Mouse (Mus musculus) thymus, adult 2 months (tissue): ENCODE measurements around the gene Lpo. TPM values are rescaled to one million over a fixed set of nuclear protein-coding genes. Genes with fewer than 3 reads are reported as not detected.

Experiments used
- DNase-seq: peaks from one replicate; pipeline ENCODE4 v3.0.0; 2021
- H3K27ac ChIP-seq: fragments of 200-500 bp; 2 replicates; pipeline ENCODE4 v1.5.1; 2012; ENCODE audit warnings: low read length, control low read depth; ENCODE audit not compliant: control insufficient read depth, insufficient read depth
- H3K27me3 ChIP-seq: fragments of 200-500 bp; 2 replicates; pipeline ENCODE4 v1.6.1; 2012; ENCODE audit warnings: mild to moderate bottlenecking, low read length, moderate library complexity, mixed read lengths; ENCODE audit not compliant: control insufficient read depth, insufficient read depth
- H3K36me3 ChIP-seq: fragments of 200-500 bp; 2 replicates; pipeline ENCODE4 v1.6.1; 2012; ENCODE audit warnings: mild to moderate bottlenecking, low read length, moderate library complexity; ENCODE audit not compliant: control insufficient read depth, insufficient read depth
- H3K4me1 ChIP-seq: fragments of 200-500 bp; replicated peaks from 2 replicates; pipeline ENCODE4 v1.6.1; 2012; ENCODE audit warnings: low read length; ENCODE audit not compliant: control insufficient read depth, insufficient read depth
- H3K4me3 ChIP-seq: fragments of 200-500 bp; 2 replicates; pipeline ENCODE4 v1.5.1; 2012; ENCODE audit warnings: mild to moderate bottlenecking, low read length, control low read depth, moderate library complexity; ENCODE audit not compliant: control insufficient read depth, insufficient read depth
- CTCF ChIP-seq: fragments of 200-500 bp; IDR thresholded peaks from 2 replicates; pipeline ENCODE4 v1.5.1; 2012; ENCODE audit warnings: mild to moderate bottlenecking, control low read depth, low read length, moderate library complexity, borderline replicate concordance; ENCODE audit not compliant: control insufficient read depth, poor library complexity, insufficient read depth; ENCODE audit errors: extremely low read depth
- POLR2A ChIP-seq: fragments of 200-500 bp; IDR thresholded peaks from 2 replicates; pipeline ENCODE4 v1.6.1; 2012; ENCODE audit warnings: mild to moderate bottlenecking, low read length, control low read depth, moderate library complexity; ENCODE audit not compliant: control insufficient read depth, poor library complexity, insufficient read depth; ENCODE audit errors: extremely low read depth
- WGBS: fragments of 180-500 bp; shearing (Covaris S2); methylation state at CpG from one replicate; pipeline ENCODE4 v1.1.7; 2018; 5-methylcytosine and 5-hydroxymethylcytosine counted together
- polyA plus RNA-seq: library from polyadenylated mRNA; depleted of rRNA; stranded (reverse); fragments of >200 nt; gene quantifications from 2 replicates; pipeline ENCODE4 v1.2.3, GENCODE M21; 2012

The Lpo gene
- polyA plus RNA-seq, 1 experiment, result 10.1 TPM

DNA sequence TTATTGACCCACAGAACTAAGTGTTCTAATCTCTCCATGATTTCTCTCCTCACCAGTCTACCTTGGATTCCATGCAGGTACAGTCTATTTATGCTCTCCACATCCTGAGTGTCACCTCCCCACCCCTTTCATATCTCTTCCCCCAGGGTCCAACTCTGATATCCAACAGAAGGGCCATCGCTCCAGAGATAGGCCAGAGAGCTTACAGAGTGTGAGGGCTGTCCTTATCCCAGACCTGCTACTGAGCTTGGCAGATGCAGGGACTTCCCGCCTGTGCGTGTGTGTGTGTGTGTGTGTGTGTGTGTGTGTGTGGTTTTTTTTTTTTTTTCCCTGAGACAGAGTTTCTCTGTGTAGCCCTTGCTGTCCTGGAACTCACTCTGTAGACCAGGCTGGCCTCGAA, 59.3 kb downstream of the Lpo start:
- H3K27me3 ChIP-seq, result peaks cover 10% of the 10 kb centered on the region
- TF ChIP-seq CTCF, result no peak
- no peak for TF ChIP-seq POLR2A
- no peak overlapping the region for H3K4me3 ChIP-seq
- 89% methylated on average over 4 of the region's 4 CpGs for WGBS
- H3K27ac ChIP-seq, result no peak overlapping the region
- DNase-seq, result no peak
- peaks cover 9% of the 10 kb centered on the region for H3K4me1 ChIP-seq
- no peaks in the 10 kb centered on the region for H3K36me3 ChIP-seq

DNA sequence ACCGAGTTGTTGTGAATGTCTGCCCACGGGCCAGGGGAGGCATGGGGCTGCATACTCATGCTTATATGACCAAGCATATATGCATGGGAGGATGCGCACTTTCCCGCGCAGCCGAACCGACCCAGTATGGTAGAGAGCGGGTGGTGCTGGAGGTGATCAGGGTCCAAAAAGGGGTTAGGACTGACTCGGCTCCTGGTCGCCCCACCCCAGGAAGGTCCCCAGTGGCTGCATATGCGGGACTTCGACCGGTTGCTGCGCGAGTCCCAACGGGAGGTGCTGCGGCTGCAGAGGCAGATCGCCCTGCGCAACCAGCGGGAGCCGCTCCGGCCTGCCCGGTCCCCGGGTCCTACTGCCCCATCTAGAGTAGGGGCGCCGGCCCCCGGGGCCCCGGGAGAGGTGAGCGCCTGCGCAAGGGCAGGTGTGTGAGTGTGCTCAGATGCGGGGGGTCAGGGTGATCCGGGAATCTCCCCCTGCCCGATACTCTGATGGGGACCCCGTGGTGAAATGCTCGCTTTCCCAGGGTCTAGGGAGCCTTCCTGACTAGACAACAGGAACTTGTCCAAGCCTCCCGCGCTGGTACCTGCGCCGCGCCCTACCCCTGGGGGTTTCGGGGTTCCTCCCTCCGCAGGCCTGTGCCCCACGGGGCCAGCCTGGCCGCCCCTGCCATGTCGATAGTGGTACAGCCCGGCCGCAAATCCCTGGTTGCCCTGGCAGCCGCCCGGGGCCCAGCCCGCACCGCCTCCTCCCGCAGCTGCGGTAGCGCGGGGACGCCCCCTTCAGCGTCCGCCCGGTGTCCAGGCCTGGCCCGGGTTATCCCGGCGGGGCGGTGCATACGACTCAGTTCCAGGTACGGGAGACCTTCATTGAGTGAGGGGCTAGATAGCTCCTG, 63.9 kb downstream of the Lpo start:
- Histone ChIP-seq H3K4me3 (peak overlapping the region; percentile 8), H3K27me3 (peaks cover 15% of the 10 kb centered on the region), H3K27ac (no peak overlapping the region), H3K4me1 (peaks cover 38% of the 10 kb centered on the region), H3K36me3 (no peaks in the 10 kb centered on the region)
- TF ChIP-seq POLR2A (no peak), CTCF (no peak)
- DNase-seq, result no peak
- 4% methylated on average over 65 of the region's 65 CpGs for WGBS

GRCm38 (mm10) chr11:87763511-87763987, 64.5 kb downstream of the Lpo start:
- peaks cover 1% of the 10 kb centered on the region for H3K36me3 ChIP-seq
- 42% methylated on average over 17 of the region's 17 CpGs for WGBS
- TF ChIP-seq CTCF (no peak), POLR2A (no peak)
- H3K4me3 ChIP-seq, result peak overlapping the region; percentile 0; the same call in 1 of the 2 replicates
- H3K4me1 ChIP-seq, result peaks cover 38% of the 10 kb centered on the region
- no peak overlapping the region for H3K27ac ChIP-seq
- H3K27me3 ChIP-seq, result peaks cover 15% of the 10 kb centered on the region
- DNase-seq, result no peak

- TF ChIP-seq POLR2A (no peak), CTCF (no peak)
- DNase-seq, result no peak
- Histone ChIP-seq H3K27me3 (peaks cover 15% of the 10 kb centered on the region), H3K4me1 (peaks cover 38% of the 10 kb centered on the region), H3K4me3 (no peak overlapping the region), H3K36me3 (peaks cover 8% of the 10 kb centered on the region), H3K27ac (no peak overlapping the region)
- 83% methylated on average over 12 of the region's 12 CpGs for WGBS
These were observed 65.2 kb downstream of the Lpo start for GRCm38 (mm10) chr11:87762702-87763385.

- no peak for DNase-seq
- 87% methylated on average over 14 of the region's 14 CpGs for WGBS
- peaks cover 38% of the 10 kb centered on the region for H3K4me1 ChIP-seq
- TF ChIP-seq CTCF (no peak), POLR2A (no peak)
- H3K27me3 ChIP-seq, result peaks cover 15% of the 10 kb centered on the region
- peaks cover 16% of the 10 kb centered on the region for H3K36me3 ChIP-seq
- no peak overlapping the region for H3K4me3 ChIP-seq
- no peak overlapping the region for H3K27ac ChIP-seq
These were observed 66.0 kb downstream of the Lpo start for GRCm38 (mm10) chr11:87761806-87762701.

DNA sequence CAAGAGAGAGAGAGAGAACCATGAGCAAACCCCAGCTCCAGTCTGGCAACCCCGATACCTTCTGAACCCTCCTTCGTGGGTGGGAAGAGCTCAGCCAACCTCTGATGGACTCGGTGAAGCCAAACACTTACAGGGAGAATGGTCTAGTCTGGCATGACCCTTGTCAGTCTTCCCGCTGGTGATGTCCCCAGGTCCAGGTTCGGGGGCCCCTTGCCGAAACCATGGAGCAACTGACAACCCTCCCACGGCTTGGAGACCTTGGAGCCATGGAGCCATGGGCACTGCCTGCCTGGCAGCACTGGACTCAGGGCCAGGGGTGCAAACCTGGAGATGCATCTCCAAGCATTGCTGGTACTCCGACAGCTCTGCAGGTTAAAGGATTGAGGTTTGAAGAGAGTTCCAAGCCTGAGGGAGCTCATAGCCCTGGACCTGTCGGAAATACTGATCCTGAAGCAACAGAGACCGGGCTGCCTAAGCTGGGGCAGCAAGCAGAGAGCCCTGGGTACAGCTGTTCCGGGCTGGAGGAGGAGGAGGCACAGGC, 66.8 kb downstream of the Lpo start:
- DNase-seq, result no peak
- Histone ChIP-seq H3K4me1 (peaks cover 38% of the 10 kb centered on the region), H3K4me3 (no peak overlapping the region), H3K27me3 (peaks cover 15% of the 10 kb centered on the region), H3K27ac (no peak overlapping the region), H3K36me3 (peaks cover 24% of the 10 kb centered on the region)
- 77% methylated on average over 11 of the region's 11 CpGs for WGBS
- no peak for TF ChIP-seq CTCF
- TF ChIP-seq POLR2A, result no peak
